Mouse (Mus musculus): ENCODE data around the gene Plin5. TPM values are rescaled to one million over a fixed set of nuclear protein-coding genes. Genes with fewer than 3 reads are reported as not detected.

Gene Plin5
- total RNA-seq (2021): 10 to 100 TPM; 17.6 to 48.3 TPM
- long read RNA-seq, experiment 1, transcript Plin5-202 (8 exons, 1,986 nt): minor isoform, 23 of 184 reads
- long read RNA-seq, experiment 1, transcript Plin5-201 (9 exons, 1,986 nt): major isoform, 115 of 184 reads
- long read RNA-seq, experiment 1, partial matches to known transcripts: 26 of 184 reads
- long read RNA-seq, experiment 1, other reads (novel, unspliced or antisense): 20 of 184 reads
- long read RNA-seq, experiment 2, transcript Plin5-201 (9 exons, 1,986 nt): major isoform, 75 of 111 reads
- long read RNA-seq, experiment 2, transcript Plin5-202 (8 exons, 1,986 nt): minor isoform, 12 of 111 reads
- long read RNA-seq, experiment 2, partial matches to known transcripts: 17 of 111 reads
- long read RNA-seq, experiment 2, other reads (novel, unspliced or antisense): 7 of 111 reads

GRCm38 (mm10) chr17:56117251-56117710 is at the start of gene Plin5:
Plin5 (minus strand) TSS chr17:56117596.
- intact Hi-C loops (cut with DNase I; ENCODE audit: low total_unique reads): no loop called here
- DNase-seq: peak; percentile 74

DNA sequence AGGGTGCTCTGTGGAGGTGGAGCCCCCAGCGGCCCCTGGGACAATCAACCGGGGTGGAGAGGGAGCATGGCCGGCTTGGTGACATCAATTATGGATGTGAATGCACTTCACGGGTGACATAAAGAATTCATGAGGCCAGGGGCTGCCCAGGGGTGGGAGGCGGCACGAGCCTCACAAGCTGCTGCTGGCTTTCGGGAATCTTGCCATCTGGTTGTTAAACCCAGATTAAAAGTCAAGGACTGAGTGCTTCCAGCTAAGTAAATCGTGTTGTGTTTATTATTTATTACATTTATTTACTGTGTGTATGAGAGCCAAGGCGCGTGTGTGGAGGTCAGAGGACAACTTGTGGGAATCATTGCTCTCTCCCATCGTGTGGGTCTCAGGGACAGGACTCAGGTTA is 48.3 kb upstream of the Plin5 start:
- intact Hi-C loops (cut with DNase I; ENCODE audit: low total_unique reads): no loop called here
- DNase-seq: no peak

GRCm38 (mm10) chr17:56164510-56164909 is 47.1 kb upstream of the Plin5 start:
- no peak for DNase-seq
- intact Hi-C loops (cut with DNase I; ENCODE audit: low total_unique reads): no loop called here

- no peak for DNase-seq
- intact Hi-C loops (cut with DNase I; ENCODE audit: low total_unique reads): no loop called here
These were observed 46.2 kb upstream of the Plin5 start for GRCm38 (mm10) chr17:56163523-56164102.

DNA sequence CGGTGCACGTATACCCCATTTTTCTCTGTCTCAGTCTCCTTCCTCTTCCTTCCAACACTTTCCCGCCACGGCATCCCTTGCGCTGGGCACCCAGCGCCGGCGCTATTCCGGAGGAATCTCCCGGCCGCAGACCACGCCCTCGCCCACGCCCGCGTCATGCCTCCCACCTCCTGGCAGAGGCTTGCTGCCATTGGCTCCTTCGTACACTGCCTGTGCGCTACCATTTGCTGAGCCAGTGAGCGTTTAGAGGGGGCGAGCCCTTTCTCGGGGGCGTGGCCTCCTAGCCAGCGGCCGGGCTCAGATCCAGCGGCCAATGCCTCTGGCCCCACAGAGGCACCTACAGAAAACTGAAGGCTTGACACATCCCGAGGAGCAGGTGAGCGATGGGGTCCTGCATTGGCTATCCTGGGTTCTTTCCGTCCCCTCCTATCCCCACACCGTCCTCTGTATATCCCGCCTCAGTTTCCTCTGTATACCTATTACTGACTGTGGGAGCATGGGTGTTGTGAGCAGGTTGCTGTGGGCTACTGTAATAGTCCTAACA is 44.9 kb upstream of the Plin5 start, which contains the start of gene Tnfaip8l1:
Gene Tnfaip8l1 (plus strand): TSS at position 247 of the 544 bp plus-strand sequence.
- intact Hi-C loops (cut with DNase I; ENCODE audit: low total_unique reads): no loop called here
- peak; percentile 95 for DNase-seq

- intact Hi-C loops (cut with DNase I; ENCODE audit: low total_unique reads): loop anchor here (2.0 to 5.0 kb wide), 2 partner anchors 27 to 37 kb away; partner anchors contain the start of gene Lrg1
- peak; percentile 69 for DNase-seq
These were observed 42.3 kb upstream of the Plin5 start for GRCm38 (mm10) chr17:56159729-56160128.

GRCm38 (mm10) chr17:56153643-56154042 is 36.2 kb upstream of the Plin5 start:
- peak; percentile 63 for DNase-seq
- intact Hi-C loops (cut with DNase I; ENCODE audit: low total_unique reads): no loop called here

DNA sequence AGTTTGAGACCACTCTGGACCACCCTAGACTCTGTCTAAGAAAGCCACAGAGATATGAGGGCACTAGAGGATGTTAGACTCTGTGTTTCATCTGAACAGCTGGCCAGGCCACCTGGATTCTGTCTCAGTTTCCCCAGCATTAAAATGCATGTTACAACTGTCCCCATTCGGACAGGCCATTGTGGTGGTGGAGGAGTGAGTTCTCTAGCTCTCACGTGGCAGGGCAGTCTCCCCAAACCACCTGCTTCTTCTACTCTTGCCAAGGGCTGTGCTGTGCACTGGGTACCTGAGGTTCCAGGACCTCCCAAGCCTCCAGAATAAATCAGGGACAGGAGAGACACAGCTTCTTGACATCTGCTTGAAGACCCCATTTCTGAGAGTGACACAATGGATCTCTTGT is 32.5 kb upstream of the Plin5 start:
- no peak for DNase-seq
- intact Hi-C loops (cut with DNase I; ENCODE audit: low total_unique reads): no loop called here

GRCm38 (mm10) chr17:56148790-56149618 is 31.6 kb upstream of the Plin5 start:
- no peak for DNase-seq
- intact Hi-C loops (cut with DNase I; ENCODE audit: low total_unique reads): no loop called here

DNA sequence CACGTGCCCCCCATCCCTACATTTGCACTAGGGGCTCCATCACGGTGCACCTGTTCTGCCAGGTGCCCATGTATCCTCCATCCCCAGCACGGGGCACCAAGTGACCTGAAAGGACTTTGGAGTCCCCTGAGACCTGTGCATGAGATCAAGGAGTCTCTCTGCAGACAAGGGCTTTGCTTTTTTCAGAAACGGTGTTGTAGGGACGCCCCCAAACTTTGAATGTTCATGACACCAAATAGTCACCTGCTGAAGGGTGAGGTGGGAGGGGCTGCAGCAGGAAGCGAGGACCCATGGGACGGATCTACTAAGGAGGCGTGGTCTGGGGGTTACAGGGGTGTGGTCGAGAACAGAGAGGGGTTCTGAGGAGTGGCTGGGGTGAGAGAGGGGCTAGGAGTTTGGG is 30.9 kb upstream of the Plin5 start:
- intact Hi-C loops (cut with DNase I; ENCODE audit: low total_unique reads): no loop called here
- no peak for DNase-seq

DNA sequence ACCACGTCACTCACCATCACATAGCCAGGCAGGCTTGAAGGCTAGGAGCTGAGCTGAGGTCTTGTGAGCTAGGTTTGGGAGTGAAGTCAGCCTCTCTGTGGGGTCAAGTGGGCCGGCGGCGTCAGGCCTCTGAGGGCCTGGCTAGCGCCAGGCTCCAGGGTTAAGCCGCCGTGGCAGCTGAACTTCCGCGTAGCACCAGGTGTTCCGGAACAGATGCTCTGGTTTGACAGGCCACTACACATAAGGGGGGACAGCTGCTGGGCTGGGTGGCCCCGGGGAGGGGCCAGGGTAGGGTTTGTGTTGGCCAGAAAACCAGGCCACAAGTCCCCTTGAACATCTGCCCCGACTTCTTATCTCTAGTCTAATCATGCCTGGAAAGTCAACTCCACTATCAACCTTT is 30.0 kb upstream of the Plin5 start:
- intact Hi-C loops (cut with DNase I; ENCODE audit: low total_unique reads): no loop called here

GRCm38 (mm10) chr17:56146131-56146530 is 28.7 kb upstream of the Plin5 start:
- no peak for DNase-seq
- intact Hi-C loops (cut with DNase I; ENCODE audit: low total_unique reads): no loop called here

More for the DNA sequence above, 30.0 kb upstream of the Plin5 start:
- DNase-seq: no peak

- intact Hi-C loops (cut with DNase I; ENCODE audit: low total_unique reads): no loop called here
- no peak for DNase-seq
These were observed 27.1 kb upstream of the Plin5 start for GRCm38 (mm10) chr17:56144546-56144945.

DNA sequence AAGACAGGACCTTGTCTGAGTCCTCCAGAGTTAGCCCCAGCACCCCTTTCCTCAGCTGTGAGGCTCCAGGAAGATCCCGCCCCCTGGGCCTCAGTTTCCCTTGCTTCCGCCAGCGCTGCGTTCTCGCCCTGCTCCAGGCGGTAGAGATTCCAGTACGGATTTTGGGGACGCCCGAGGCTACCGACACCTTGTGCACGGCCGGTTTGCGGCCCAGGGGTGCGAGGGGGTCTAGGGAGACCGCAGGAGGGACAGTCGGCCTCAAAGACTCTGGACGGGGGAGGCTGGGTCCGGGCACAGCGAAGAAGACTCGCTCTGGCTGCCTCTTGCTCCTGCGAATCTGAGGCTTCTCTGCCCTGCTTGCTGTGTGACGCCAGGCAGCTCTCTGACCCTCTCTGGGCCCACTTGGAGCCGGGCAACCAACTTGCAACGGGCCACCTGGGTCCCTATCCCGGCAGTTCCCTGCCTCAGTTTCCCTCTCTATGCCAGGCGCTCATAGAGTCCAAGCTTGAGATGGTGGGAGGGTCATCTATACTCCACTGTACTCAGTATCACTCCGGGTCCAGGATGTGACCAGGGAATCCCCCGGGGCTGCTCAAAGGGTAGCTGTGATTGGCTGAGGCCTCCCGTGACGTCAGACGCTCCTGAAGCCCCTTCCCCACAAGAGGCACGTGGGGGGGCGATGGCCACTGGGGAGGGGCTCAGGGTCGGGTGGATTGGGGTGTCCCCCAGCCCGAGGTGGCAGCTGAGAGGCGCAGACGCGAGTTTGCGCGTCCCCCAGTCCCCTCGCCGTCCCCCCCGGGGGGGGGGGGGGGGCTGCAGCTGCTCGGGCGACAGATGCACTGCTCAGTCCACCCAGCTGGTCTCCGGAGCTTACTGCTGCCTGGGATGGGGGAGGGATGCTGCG is 24.6 kb upstream of the Plin5 start:
- intact Hi-C loops (cut with DNase I; ENCODE audit: low total_unique reads): no loop called here

DNA sequence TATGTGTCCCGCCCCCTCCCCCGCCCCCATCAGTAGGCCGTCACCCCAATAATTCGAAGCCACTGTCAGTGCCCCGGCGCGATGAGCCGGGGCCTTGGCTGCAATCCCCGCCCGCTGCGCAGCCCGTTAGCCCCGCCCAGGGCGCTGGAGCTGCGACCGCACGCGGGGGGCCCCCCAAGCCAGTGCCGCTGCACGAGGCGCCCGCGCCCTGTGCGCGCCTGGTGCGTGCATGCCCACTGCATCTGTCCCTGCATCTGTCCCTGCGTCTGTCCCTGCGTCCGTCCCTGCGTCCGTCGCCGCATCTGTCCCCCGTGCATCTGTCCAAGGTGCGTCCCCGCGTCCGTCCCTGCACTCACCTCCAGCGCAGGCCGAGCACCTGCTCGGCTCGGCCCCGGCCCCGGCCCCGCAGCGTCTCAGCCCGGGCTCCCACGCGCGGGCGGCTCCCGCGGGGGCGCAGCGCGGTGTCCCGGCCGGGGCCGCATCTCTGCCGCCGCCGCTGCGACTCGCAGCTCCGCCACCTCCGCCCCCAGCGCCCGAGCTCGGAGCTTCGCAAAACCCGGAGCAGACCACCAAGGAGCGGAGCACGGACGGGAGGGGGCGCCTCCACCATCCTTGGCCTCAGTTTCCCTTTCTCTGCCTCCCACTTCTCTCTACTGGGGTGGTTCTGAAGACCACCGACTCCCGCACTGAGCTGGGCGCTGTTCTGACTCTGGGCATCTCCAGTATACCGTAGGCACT is 22.6 kb upstream of the Plin5 start, which contains the start of gene Sema6b:
Gene Sema6b (minus strand): TSS at position 486 of the 738 bp plus-strand sequence.
- intact Hi-C loops (cut with DNase I; ENCODE audit: low total_unique reads): no loop called here

More for the DNA sequence above, 24.6 kb upstream of the Plin5 start:
- DNase-seq: peak; percentile 46

DNA sequence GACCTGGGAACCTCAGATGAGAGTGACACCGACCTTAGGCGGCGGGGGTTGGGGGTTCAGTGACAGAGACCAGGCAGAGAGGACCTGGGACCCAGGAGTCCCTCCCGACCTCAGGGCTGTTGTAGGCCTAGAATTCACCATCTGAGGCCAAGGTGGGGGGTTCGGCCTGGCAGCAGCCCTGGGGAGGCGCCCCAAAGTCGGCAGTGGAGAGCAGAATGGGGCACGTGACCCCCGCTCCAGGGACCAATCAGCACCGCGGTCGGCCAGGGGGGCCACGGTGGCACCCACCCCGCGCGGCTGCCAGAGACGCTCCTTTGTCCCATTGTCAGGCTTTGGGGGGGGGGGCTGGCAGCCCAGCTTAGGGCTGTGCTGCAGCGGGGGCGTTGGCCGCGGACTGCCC is 22.0 kb upstream of the Plin5 start:
- intact Hi-C loops (cut with DNase I; ENCODE audit: low total_unique reads): no loop called here
- peak; percentile 27 for DNase-seq

More for the DNA sequence above, 22.6 kb upstream of the Plin5 start, which contains the start of gene Sema6b:
- DNase-seq: peak; percentile 70

- no peak for DNase-seq
These were observed 20.6 kb upstream of the Plin5 start for GRCm38 (mm10) chr17:56137839-56138613.

More at GRCm38 (mm10) chr17:56137839-56138613, 20.6 kb upstream of the Plin5 start:
- intact Hi-C loops (cut with DNase I; ENCODE audit: low total_unique reads): no loop called here

Measured in gastrocnemius, postnatal 14 days (tissue).